Mouse (Mus musculus): ENCODE results near the gene Carf. TPM values are rescaled to one million over a fixed set of nuclear protein-coding genes. Genes with fewer than 3 reads are reported as not detected.
A peak's percentile ranks its signal among the peaks of the same experiment; 100 is the strongest.

Carf gene
- polyA plus RNA-seq, 1 experiment from 2014 or later: 11.1 TPM

DNA sequence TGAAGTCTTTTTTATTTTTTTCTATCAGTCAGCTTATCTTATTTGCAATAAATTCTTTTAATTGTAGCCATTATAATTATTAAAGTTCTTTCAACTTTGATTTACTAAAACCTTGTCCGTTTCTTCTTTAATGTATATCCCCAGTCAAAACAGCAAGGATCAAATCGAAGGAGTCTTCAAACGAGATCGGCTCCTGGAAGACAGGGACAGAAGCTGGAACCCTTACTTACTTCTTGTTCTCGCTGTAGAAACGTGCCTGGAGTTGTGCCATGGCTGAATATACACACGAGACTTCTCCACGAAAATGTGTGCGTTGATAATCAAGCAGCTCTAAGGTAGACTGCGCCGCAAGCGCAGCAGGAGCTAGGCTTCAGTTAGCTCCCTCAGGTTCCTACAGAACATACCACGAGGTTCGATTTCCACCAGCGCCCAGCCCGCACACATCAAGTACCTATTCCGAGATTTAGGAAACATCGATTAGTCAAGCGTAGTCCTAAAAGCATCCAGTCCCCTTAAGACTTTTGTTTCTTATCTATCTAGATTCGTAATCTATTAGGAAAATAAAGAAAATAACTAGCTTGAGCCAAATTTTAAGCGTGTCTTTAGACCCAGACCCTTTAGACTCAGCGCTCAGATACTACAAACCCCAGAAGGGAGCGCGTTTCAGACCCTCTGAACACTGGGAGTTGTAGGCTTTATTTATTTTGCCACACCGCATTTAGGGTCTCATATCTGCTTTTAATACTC, 597 bp upstream of the Carf start:
- Histone ChIP-seq H3K9me3 (replicated peaks; ENCODE audit: control insufficient read depth, low read length, poor library complexity, severe bottlenecking) (no peaks in the 10 kb centered on the region), H3K4me1 (ENCODE audit: control insufficient read depth, insufficient read depth, low read length) (peaks cover 17% of the 10 kb centered on the region), H3K4me3 (ENCODE audit: low read depth, low read length) (peak overlapping the region; percentile 75), H3K27ac (ENCODE audit: low read length) (peak overlapping the region; percentile 97), H3K36me3 (ENCODE audit: control insufficient read depth, insufficient read depth, low read length) (peaks cover 2% of the 10 kb centered on the region; the same call in 1 of the 2 replicates), H3K9ac (ENCODE audit: low read depth, low read length) (peak overlapping the region; percentile 92), H3K4me2 (ENCODE audit: low read length) (peak overlapping the region; percentile 72), H3K27me3 (ENCODE audit: control insufficient read depth, insufficient read depth, low read depth, low read length) (no peaks in the 10 kb centered on the region)
- under 1% methylated on average over 25 of the region's 25 CpGs for WGBS
- peak; percentile 93 for ATAC-seq

DNA sequence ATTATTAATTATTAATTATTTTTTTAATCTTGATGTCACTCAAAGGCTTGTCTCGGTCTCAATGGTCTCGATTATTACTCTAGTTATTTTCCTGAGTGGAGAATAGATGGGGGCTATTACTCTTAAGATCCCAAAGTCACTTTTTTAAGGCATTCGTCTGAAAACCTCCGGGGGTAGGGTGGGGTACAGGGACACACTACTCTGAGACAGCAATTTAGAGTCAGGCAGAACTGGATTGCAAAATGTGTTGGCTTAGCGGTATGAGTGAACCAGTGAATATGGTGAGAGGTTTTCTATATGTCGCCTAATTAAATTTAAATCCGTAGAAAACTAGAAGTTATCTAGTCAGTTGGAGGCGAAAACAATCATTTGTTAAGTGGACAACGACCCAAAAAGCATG, 792 bp downstream of the Carf start:
- no peak for ATAC-seq
- no peaks in the 10 kb centered on the region for H3K9me3 ChIP-seq (replicated peaks; ENCODE audit: control insufficient read depth, low read length, poor library complexity, severe bottlenecking)
- H3K36me3 ChIP-seq (ENCODE audit: control insufficient read depth, insufficient read depth, low read length): no peaks in the 10 kb centered on the region
- peaks cover 17% of the 10 kb centered on the region for H3K4me1 ChIP-seq (ENCODE audit: control insufficient read depth, insufficient read depth, low read length)
- peak overlapping the region; percentile 97 for H3K27ac ChIP-seq (ENCODE audit: low read length)
- WGBS: 12% methylated on average over 9 of the region's 9 CpGs
- H3K4me2 ChIP-seq (ENCODE audit: low read length): peak overlapping the region; percentile 70
- no peaks in the 10 kb centered on the region for H3K27me3 ChIP-seq (ENCODE audit: control insufficient read depth, insufficient read depth, low read depth, low read length)
- peak overlapping the region; percentile 75 for H3K4me3 ChIP-seq (ENCODE audit: low read depth, low read length)
- H3K9ac ChIP-seq (ENCODE audit: low read depth, low read length): peak overlapping the region; percentile 92

DNA sequence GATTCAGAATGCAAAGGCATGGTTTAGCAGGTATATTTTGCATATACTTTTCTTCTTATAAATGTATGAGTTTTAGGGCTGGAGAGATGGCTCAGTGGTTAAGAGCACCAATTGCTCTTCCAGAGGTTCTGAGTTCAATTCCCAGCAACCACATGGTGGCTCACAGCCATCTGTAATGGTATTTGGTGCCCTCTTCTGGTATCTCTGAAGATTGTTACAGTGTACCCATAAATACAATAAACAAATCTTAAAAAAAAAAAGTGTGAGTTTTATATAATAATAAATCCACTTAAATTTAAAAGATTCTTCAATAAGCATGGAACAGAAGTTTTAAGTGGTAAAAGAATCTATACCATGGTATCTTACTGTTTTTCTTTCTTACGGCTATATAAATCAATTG, 6.5 kb downstream of the Carf start:
- 100% methylated on average over 1 of the region's 1 CpGs for WGBS
- Histone ChIP-seq H3K9me3 (replicated peaks; ENCODE audit: control insufficient read depth, low read length, poor library complexity, severe bottlenecking) (no peaks in the 10 kb centered on the region), H3K4me2 (ENCODE audit: low read length) (no peak overlapping the region), H3K4me3 (ENCODE audit: low read depth, low read length) (no peak overlapping the region), H3K27me3 (ENCODE audit: control insufficient read depth, insufficient read depth, low read depth, low read length) (no peaks in the 10 kb centered on the region), H3K36me3 (ENCODE audit: control insufficient read depth, insufficient read depth, low read length) (peaks cover 12% of the 10 kb centered on the region), H3K4me1 (ENCODE audit: control insufficient read depth, insufficient read depth, low read length) (no peaks in the 10 kb centered on the region), H3K27ac (ENCODE audit: low read length) (no peak overlapping the region), H3K9ac (ENCODE audit: low read depth, low read length) (no peak overlapping the region)
- no peak for ATAC-seq

DNA sequence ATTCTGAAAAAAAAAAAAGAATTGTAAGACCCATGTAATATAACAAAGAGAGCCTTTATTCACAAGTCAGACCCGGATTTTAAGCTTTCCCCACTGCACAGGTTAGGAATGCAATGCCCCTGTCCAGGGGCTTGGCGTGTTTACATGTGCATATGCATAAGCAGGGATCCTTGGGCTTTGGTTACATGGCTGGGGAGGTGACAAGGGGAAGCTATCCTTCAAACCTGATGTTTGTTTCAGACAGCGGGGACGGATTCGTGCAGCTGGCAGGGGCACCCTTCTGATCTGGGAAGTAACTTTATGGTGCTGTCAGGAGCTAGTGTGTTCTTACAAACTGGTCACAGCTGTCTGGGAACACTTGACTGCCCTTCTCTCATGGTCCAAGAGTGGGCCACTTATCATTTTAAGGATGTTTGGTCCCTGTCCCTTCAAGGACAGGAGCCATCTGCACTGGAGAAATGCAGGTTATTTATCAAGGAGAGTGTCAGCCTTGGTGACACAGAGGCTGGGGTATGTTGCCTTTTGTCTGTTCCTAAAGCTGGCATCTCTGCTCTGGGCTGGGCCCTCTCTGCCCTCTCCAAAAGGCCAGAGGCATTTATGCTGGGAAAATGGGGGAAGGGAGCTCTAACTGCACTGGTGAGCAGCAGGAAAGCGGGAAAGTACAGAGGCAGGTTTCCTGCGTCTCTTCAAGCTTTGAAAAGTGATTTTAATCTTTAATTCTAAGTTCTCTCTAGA, 19.8 kb downstream of the Carf start:
- no peak overlapping the region for H3K27ac ChIP-seq (ENCODE audit: low read length)
- H3K4me3 ChIP-seq (ENCODE audit: low read depth, low read length): no peak overlapping the region
- H3K36me3 ChIP-seq (ENCODE audit: control insufficient read depth, insufficient read depth, low read length): 0 out of 2 replicates have a peak, but pooled peaks cover 3% of the 10 kb centered on the region
- no peaks in the 10 kb centered on the region for H3K27me3 ChIP-seq (ENCODE audit: control insufficient read depth, insufficient read depth, low read depth, low read length)
- no peak overlapping the region for H3K4me2 ChIP-seq (ENCODE audit: low read length)
- H3K9ac ChIP-seq (ENCODE audit: low read depth, low read length): no peak overlapping the region
- no peak for ATAC-seq
- peaks cover 6% of the 10 kb centered on the region; the same call in 1 of the 2 replicates for H3K9me3 ChIP-seq (replicated peaks; ENCODE audit: control insufficient read depth, low read length, poor library complexity, severe bottlenecking)
- H3K4me1 ChIP-seq (ENCODE audit: control insufficient read depth, insufficient read depth, low read length): no peaks in the 10 kb centered on the region
- 92% methylated on average over 7 of the region's 7 CpGs for WGBS

DNA sequence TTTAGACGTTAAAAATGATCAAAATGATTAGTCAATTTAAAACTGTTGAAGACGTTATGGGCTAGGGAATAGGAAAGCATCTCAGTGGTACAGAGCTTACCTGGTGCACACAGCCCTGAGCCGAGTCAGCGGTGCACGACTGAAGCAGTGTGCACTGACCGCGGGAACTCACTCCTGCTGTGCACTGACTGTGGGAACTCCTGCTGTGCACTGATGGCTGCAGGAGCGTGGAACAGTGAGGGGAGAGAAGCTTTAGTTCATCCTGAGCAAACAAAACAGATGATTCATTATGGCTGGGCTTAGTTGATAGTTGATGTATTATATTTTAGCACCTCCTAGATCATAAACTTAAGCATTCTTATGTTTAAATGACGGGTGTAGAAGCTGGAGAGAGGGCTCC, 39.3 kb downstream of the Carf start:
- WGBS: 32% methylated on average over 9 of the region's 9 CpGs
- ATAC-seq: no peak

DNA sequence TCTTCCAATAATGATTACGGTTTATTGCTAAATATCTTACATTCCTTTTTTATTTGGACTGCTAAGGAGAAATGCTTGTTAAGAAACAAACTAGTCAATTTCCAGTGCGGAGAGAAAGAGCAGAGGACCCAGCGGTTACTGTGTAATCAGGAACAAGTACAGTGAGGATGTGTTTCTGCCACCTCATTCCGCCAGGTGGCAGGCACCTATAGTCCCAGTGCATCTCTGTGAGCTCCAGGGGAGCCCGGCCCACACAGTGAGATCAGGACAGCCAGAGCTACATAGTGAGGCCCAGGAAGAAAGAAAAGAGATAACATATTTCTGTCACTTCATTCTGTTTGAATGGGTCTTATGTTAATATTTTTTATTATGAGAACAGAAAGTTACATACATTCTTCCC, 54.7 kb downstream of the Carf start:
- H3K9ac ChIP-seq (ENCODE audit: low read depth, low read length): no peak overlapping the region
- H3K27me3 ChIP-seq (ENCODE audit: control insufficient read depth, insufficient read depth, low read depth, low read length): no peaks in the 10 kb centered on the region
- H3K27ac ChIP-seq (ENCODE audit: low read length): no peak overlapping the region
- ATAC-seq: no peak
- H3K9me3 ChIP-seq (replicated peaks; ENCODE audit: control insufficient read depth, low read length, poor library complexity, severe bottlenecking): no peaks in the 10 kb centered on the region
- peaks cover 5% of the 10 kb centered on the region for H3K36me3 ChIP-seq (ENCODE audit: control insufficient read depth, insufficient read depth, low read length)
- H3K4me2 ChIP-seq (ENCODE audit: low read length): no peak overlapping the region
- 76% methylated on average over 5 of the region's 5 CpGs for WGBS
- H3K4me3 ChIP-seq (ENCODE audit: low read depth, low read length): no peak overlapping the region
- H3K4me1 ChIP-seq (ENCODE audit: control insufficient read depth, insufficient read depth, low read length): no peaks in the 10 kb centered on the region

More for the DNA sequence above, 39.3 kb downstream of the Carf start:
- Histone ChIP-seq H3K27me3 (ENCODE audit: control insufficient read depth, insufficient read depth, low read depth, low read length) (no peaks in the 10 kb centered on the region), H3K9me3 (replicated peaks; ENCODE audit: control insufficient read depth, low read length, poor library complexity, severe bottlenecking) (no peaks in the 10 kb centered on the region), H3K36me3 (ENCODE audit: control insufficient read depth, insufficient read depth, low read length) (0 out of 2 replicates have a peak, but pooled peaks cover 2% of the 10 kb centered on the region), H3K4me3 (ENCODE audit: low read depth, low read length) (no peak overlapping the region), H3K4me2 (ENCODE audit: low read length) (no peak overlapping the region), H3K4me1 (ENCODE audit: control insufficient read depth, insufficient read depth, low read length) (no peaks in the 10 kb centered on the region), H3K27ac (ENCODE audit: low read length) (no peak overlapping the region), H3K9ac (ENCODE audit: low read depth, low read length) (no peak overlapping the region)

DNA sequence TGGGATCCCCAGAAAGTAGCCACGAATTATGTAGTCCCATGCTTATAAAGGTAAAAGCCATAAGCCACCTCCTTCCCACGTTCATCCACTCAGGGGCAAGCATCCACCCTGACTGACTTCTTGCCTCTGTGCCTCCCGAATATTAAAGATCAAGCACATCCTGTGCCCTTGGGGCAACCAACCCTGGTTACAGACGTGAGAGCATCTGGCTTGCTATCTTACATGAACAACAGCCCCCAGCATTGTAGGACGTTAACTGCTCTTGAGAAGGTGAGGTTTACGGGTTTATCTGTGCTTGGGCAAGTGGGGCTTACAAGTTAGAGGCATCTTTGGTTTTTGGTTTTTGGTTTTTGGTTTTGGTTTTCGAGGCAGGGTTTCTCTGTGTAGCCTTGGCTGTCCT, 58.6 kb downstream of the Carf start:
- WGBS: 86% methylated on average over 7 of the region's 7 CpGs
- no peak for ATAC-seq
- Histone ChIP-seq H3K9me3 (replicated peaks; ENCODE audit: control insufficient read depth, low read length, poor library complexity, severe bottlenecking) (no peaks in the 10 kb centered on the region), H3K4me3 (ENCODE audit: low read depth, low read length) (no peak overlapping the region), H3K27me3 (ENCODE audit: control insufficient read depth, insufficient read depth, low read depth, low read length) (no peaks in the 10 kb centered on the region), H3K4me1 (ENCODE audit: control insufficient read depth, insufficient read depth, low read length) (no peaks in the 10 kb centered on the region), H3K4me2 (ENCODE audit: low read length) (no peak overlapping the region), H3K27ac (ENCODE audit: low read length) (no peak overlapping the region), H3K9ac (ENCODE audit: low read depth, low read length) (no peak overlapping the region), H3K36me3 (ENCODE audit: control insufficient read depth, insufficient read depth, low read length) (no peaks in the 10 kb centered on the region)

DNA sequence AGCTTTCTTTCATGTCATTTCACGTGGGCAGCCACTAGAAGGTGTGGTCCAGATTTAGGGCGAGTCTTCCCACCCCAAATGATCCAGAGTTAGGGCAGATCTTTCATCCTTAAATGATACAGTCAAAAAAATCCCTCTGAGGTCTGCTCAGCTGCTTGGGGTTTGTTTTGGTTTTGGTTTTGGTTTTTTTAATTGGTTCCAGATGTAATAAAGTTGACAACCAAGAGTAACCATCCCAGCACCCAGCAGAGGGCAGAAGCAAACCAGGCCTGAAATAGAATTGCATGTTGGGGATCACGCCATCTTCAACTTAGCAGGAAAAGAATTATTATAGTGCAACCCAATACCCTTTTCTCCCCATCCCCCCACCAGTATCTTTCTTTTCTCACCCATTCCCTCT, 60.4 kb downstream of the Carf start:
- Histone ChIP-seq H3K9ac (ENCODE audit: low read depth, low read length) (no peak overlapping the region), H3K27ac (ENCODE audit: low read length) (no peak overlapping the region), H3K4me3 (ENCODE audit: low read depth, low read length) (no peak overlapping the region), H3K36me3 (ENCODE audit: control insufficient read depth, insufficient read depth, low read length) (no peaks in the 10 kb centered on the region), H3K27me3 (ENCODE audit: control insufficient read depth, insufficient read depth, low read depth, low read length) (no peaks in the 10 kb centered on the region), H3K4me1 (ENCODE audit: control insufficient read depth, insufficient read depth, low read length) (no peaks in the 10 kb centered on the region), H3K9me3 (replicated peaks; ENCODE audit: control insufficient read depth, low read length, poor library complexity, severe bottlenecking) (no peaks in the 10 kb centered on the region), H3K4me2 (ENCODE audit: low read length) (no peak overlapping the region)
- 65% methylated on average over 3 of the region's 3 CpGs for WGBS
- no peak for ATAC-seq

DNA sequence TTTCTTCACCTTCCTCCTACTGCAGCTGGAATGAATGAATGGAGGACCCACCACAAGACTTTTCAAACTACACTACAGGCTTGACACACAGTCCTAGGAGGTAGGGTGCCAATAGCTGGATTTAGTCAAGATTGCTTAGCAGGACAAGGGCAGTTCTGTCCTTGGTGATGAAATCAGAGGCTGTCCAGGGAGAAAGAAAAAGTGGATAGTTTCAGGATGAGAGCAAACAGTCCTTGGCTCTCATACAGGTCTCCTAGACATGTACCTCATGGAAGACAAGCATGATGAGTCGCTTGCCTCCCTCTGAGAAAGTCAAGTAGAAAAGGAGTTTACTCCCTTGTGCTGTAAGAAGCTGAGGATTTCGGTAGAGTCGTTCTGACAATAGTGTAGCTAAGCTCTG, 65.6 kb downstream of the Carf start:
- no peaks in the 10 kb centered on the region for H3K36me3 ChIP-seq (ENCODE audit: control insufficient read depth, insufficient read depth, low read length)
- H3K9ac ChIP-seq (ENCODE audit: low read depth, low read length): no peak overlapping the region
- no peak overlapping the region for H3K4me2 ChIP-seq (ENCODE audit: low read length)
- ATAC-seq: no peak
- no peaks in the 10 kb centered on the region for H3K27me3 ChIP-seq (ENCODE audit: control insufficient read depth, insufficient read depth, low read depth, low read length)
- H3K4me3 ChIP-seq (ENCODE audit: low read depth, low read length): no peak overlapping the region
- no peaks in the 10 kb centered on the region for H3K4me1 ChIP-seq (ENCODE audit: control insufficient read depth, insufficient read depth, low read length)
- no peaks in the 10 kb centered on the region for H3K9me3 ChIP-seq (replicated peaks; ENCODE audit: control insufficient read depth, low read length, poor library complexity, severe bottlenecking)
- no peak overlapping the region for H3K27ac ChIP-seq (ENCODE audit: low read length)
- 93% methylated on average over 3 of the region's 3 CpGs for WGBS
